Mouse (Mus musculus) embryonic fibroblast, embryonic 13.5 days (primary cell): ENCODE results near the gene Luc7l3.

ENCODE experiments used
- CTCF ChIP-seq: IDR thresholded peaks from 2 replicates; pipeline ENCODE4 v1.5.1; 2011; ENCODE audit warnings: mild to moderate bottlenecking, control low read depth, low read length, moderate library complexity, borderline replicate concordance; ENCODE audit not compliant: insufficient read depth
- POLR2A ChIP-seq: IDR thresholded peaks from 2 replicates; pipeline ENCODE4 v1.6.1; 2011; ENCODE audit warnings: low read depth, mild to moderate bottlenecking, control low read depth, low read length, moderate library complexity

DNA sequence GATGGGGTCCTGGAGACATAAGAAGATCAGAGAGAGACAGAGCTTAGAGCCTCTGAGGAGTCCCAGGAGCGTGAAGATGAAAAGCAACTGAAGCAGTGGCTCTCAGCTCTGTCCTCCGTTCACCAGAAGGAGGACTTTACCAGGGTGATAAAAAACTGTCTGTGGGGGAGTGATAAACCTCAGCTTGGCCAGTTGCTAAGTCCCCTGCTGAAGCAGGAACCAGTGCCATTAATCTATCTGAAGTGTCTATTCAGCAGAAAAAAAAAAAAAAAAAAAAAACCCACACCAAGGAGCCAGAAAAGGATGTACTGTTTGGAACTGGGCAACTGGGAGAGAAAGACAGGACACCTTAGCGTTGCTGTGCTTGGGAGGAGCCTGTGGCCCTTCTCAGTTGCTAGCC lies 29.3 kb upstream of the Luc7l3 start:
- TF ChIP-seq CTCF: no peak
- TF ChIP-seq POLR2A: no peak
